Mouse (Mus musculus) thymus, adult 2 months (tissue): Measurements from ENCODE around the gene Lmln. TPM values are rescaled to one million over a fixed set of nuclear protein-coding genes. Genes with fewer than 3 reads are reported as not detected.

Source experiments
- DNase-seq: peaks from one replicate; pipeline ENCODE4 v3.0.0; 2021
- H3K27ac ChIP-seq: fragments of 200-500 bp; 2 replicates; pipeline ENCODE4 v1.5.1; 2012; ENCODE audit warnings: low read length, control low read depth; ENCODE audit not compliant: control insufficient read depth, insufficient read depth
- H3K27me3 ChIP-seq: fragments of 200-500 bp; 2 replicates; pipeline ENCODE4 v1.6.1; 2012; ENCODE audit warnings: mild to moderate bottlenecking, low read length, moderate library complexity, mixed read lengths; ENCODE audit not compliant: control insufficient read depth, insufficient read depth
- H3K36me3 ChIP-seq: fragments of 200-500 bp; 2 replicates; pipeline ENCODE4 v1.6.1; 2012; ENCODE audit warnings: mild to moderate bottlenecking, low read length, moderate library complexity; ENCODE audit not compliant: control insufficient read depth, insufficient read depth
- H3K4me1 ChIP-seq: fragments of 200-500 bp; replicated peaks from 2 replicates; pipeline ENCODE4 v1.6.1; 2012; ENCODE audit warnings: low read length; ENCODE audit not compliant: control insufficient read depth, insufficient read depth
- H3K4me3 ChIP-seq: fragments of 200-500 bp; 2 replicates; pipeline ENCODE4 v1.5.1; 2012; ENCODE audit warnings: mild to moderate bottlenecking, low read length, control low read depth, moderate library complexity; ENCODE audit not compliant: control insufficient read depth, insufficient read depth
- CTCF ChIP-seq: fragments of 200-500 bp; IDR thresholded peaks from 2 replicates; pipeline ENCODE4 v1.5.1; 2012; ENCODE audit warnings: mild to moderate bottlenecking, control low read depth, low read length, moderate library complexity, borderline replicate concordance; ENCODE audit not compliant: control insufficient read depth, poor library complexity, insufficient read depth; ENCODE audit errors: extremely low read depth
- POLR2A ChIP-seq: fragments of 200-500 bp; IDR thresholded peaks from 2 replicates; pipeline ENCODE4 v1.6.1; 2012; ENCODE audit warnings: mild to moderate bottlenecking, low read length, control low read depth, moderate library complexity; ENCODE audit not compliant: control insufficient read depth, poor library complexity, insufficient read depth; ENCODE audit errors: extremely low read depth
- WGBS: fragments of 180-500 bp; shearing (Covaris S2); methylation state at CpG from one replicate; pipeline ENCODE4 v1.1.7; 2018; 5-methylcytosine and 5-hydroxymethylcytosine counted together
- polyA plus RNA-seq: library from polyadenylated mRNA; depleted of rRNA; stranded (reverse); fragments of >200 nt; gene quantifications from 2 replicates; pipeline ENCODE4 v1.2.3, GENCODE M21; 2012; rRNA removed

Gene Lmln
- 2.1 and 2.2 TPM in 2 replicates for polyA plus RNA-seq

- peaks cover 5% of the 10 kb centered on the region; the same call in 1 of the 2 replicates for H3K4me1 ChIP-seq
- peak; percentile 55 for DNase-seq
- 1% methylated on average over 64 of the region's 64 CpGs for WGBS
- H3K36me3 ChIP-seq, result peaks cover 26% of the 10 kb centered on the region
- H3K4me3 ChIP-seq, result peak within 1 kb of the TSS; percentile 89
- H3K27me3 ChIP-seq, result no peaks in the 10 kb centered on the region
- no peak within 1 kb of the TSS for H3K27ac ChIP-seq
- TF ChIP-seq CTCF, result 0 out of 2 replicates have a peak, but pooled peaks have one; percentile 30
- peak; percentile 49; the same call in 1 of the 2 replicates for TF ChIP-seq POLR2A
These were observed at the start of gene Lmln for GRCm38 (mm10) chr16:33062024-33062681. TSS of gene Lmln (plus strand) at chr16:33062521.

GRCm38 (mm10) chr16:33013801-33014200, 48.5 kb upstream of the Lmln start:
- Histone ChIP-seq H3K27me3 (no peaks in the 10 kb centered on the region), H3K4me3 (no peak overlapping the region), H3K36me3 (peaks cover 32% of the 10 kb centered on the region), H3K27ac (no peak overlapping the region), H3K4me1 (peaks cover 6% of the 10 kb centered on the region)
- DNase-seq, result no peak
- TF ChIP-seq POLR2A (no peak), CTCF (no peak)
- over 99% methylated on average over 5 of the region's 5 CpGs for WGBS

GRCm38 (mm10) chr16:33014921-33015320, 47.4 kb upstream of the Lmln start:
- H3K36me3 ChIP-seq, result peaks cover 22% of the 10 kb centered on the region
- H3K27ac ChIP-seq, result no peak overlapping the region
- DNase-seq, result no peak
- H3K4me3 ChIP-seq, result no peak overlapping the region
- peaks cover 6% of the 10 kb centered on the region for H3K4me1 ChIP-seq
- TF ChIP-seq POLR2A, result no peak
- TF ChIP-seq CTCF, result no peak
- no peaks in the 10 kb centered on the region for H3K27me3 ChIP-seq
- WGBS, result 97% methylated on average over 1 of the region's 1 CpGs

- Histone ChIP-seq H3K36me3 (peaks cover 20% of the 10 kb centered on the region), H3K27ac (no peak overlapping the region), H3K4me3 (no peak overlapping the region), H3K27me3 (no peaks in the 10 kb centered on the region), H3K4me1 (peaks cover 6% of the 10 kb centered on the region)
- no peak for DNase-seq
- TF ChIP-seq POLR2A (no peak), CTCF (no peak)
- WGBS, result 96% methylated on average over 3 of the region's 3 CpGs
These were observed 46.9 kb upstream of the Lmln start for GRCm38 (mm10) chr16:33015396-33015907.

GRCm38 (mm10) chr16:33015986-33016385, 46.3 kb upstream of the Lmln start:
- no peak for TF ChIP-seq CTCF
- TF ChIP-seq POLR2A, result no peak
- no peak for DNase-seq
- H3K36me3 ChIP-seq, result peaks cover 20% of the 10 kb centered on the region
- no peaks in the 10 kb centered on the region for H3K27me3 ChIP-seq
- H3K27ac ChIP-seq, result no peak overlapping the region
- H3K4me3 ChIP-seq, result no peak overlapping the region
- WGBS, result 63% methylated on average over 2 of the region's 2 CpGs
- peaks cover 6% of the 10 kb centered on the region for H3K4me1 ChIP-seq

GRCm38 (mm10) chr16:33017677-33018349, 44.5 kb upstream of the Lmln start:
- Histone ChIP-seq H3K36me3 (peaks cover 16% of the 10 kb centered on the region), H3K27me3 (no peaks in the 10 kb centered on the region), H3K4me3 (no peak overlapping the region), H3K4me1 (peaks cover 6% of the 10 kb centered on the region), H3K27ac (no peak overlapping the region)
- no peak for TF ChIP-seq POLR2A
- TF ChIP-seq CTCF, result no peak
- 7% methylated on average over 5 of the region's 5 CpGs for WGBS
- DNase-seq, result no peak
